Mouse (Mus musculus): ENCODE data around the gene Ywhag. TPM values are rescaled to one million over a fixed set of nuclear protein-coding genes. Genes with fewer than 3 reads are reported as not detected.
A peak's percentile ranks its signal among the peaks of the same experiment; 100 is the strongest.

The Ywhag gene
- polyA plus RNA-seq, 1 experiment: 244 TPM

GRCm38 (mm10) chr5:135933222-135933899, 1.1 kb downstream of the Ywhag start:
- Histone ChIP-seq H3K27me3 (ENCODE audit: control insufficient read depth, insufficient read depth, insufficient read length) (no peaks in the 10 kb centered on the region), H3K79me2 (ENCODE audit: control insufficient read depth, insufficient read depth) (peaks cover 58% of the 10 kb centered on the region), H3ac (ENCODE audit: control insufficient read depth, insufficient read length) (peak overlapping the region; percentile 53), H3K36me3 (ENCODE audit: control insufficient read depth, insufficient read depth) (peaks cover 41% of the 10 kb centered on the region), H3K4me3 (peak overlapping the region; percentile 94), H3K4me2 (ENCODE audit: low read depth) (peak overlapping the region; percentile 94)
- TF ChIP-seq E2F4 (IDR thresholded peaks at IDR 0.05; ENCODE audit: insufficient read depth): no peak
- no peak for TF ChIP-seq MYOG (IDR thresholded peaks at IDR 0.05; ENCODE audit: control insufficient read depth in 1 of 3, insufficient read depth in 1 of 3, insufficient read length in 2 of 3, low read depth in 2 of 3)
- no peak for TF ChIP-seq MYOD1 (IDR thresholded peaks at IDR 0.05; ENCODE audit: control insufficient read depth in 1 of 3, insufficient read length in 2 of 3, low read depth in 2 of 3)
- no peak for TF ChIP-seq POLR2AphosphoS2 (IDR thresholded peaks at IDR 0.05; ENCODE audit: insufficient read length, low read depth)
- no peak for TF ChIP-seq CEBPB (IDR thresholded peaks at IDR 0.05; ENCODE audit: insufficient read depth, poor library complexity, severe bottlenecking)
- TF ChIP-seq POLR2A (IDR thresholded peaks at IDR 0.05; ENCODE audit: insufficient read length, low read depth): no peak
- no peak for TF ChIP-seq MAX (IDR thresholded peaks at IDR 0.05; ENCODE audit: low read depth)
- TF ChIP-seq TCF3 (IDR thresholded peaks at IDR 0.05; ENCODE audit: insufficient read length, low read depth): no peak
- TF ChIP-seq SRF (IDR thresholded peaks at IDR 0.05; ENCODE audit: control insufficient read depth, insufficient read length, low read depth): no peak
- no peak for TF ChIP-seq REST (IDR thresholded peaks at IDR 0.05; ENCODE audit: insufficient read depth, insufficient read length)
- no peak for TF ChIP-seq TCF12 (IDR thresholded peaks at IDR 0.05; ENCODE audit: insufficient read depth, poor library complexity, severe bottlenecking)
- TF ChIP-seq USF1 (IDR thresholded peaks at IDR 0.05; ENCODE audit: low read depth): no peak

- Histone ChIP-seq H3K79me2 (ENCODE audit: control insufficient read depth, insufficient read depth) (peaks cover 68% of the 10 kb centered on the region), H3K27me3 (ENCODE audit: control insufficient read depth, insufficient read depth, insufficient read length) (no peaks in the 10 kb centered on the region), H3ac (ENCODE audit: control insufficient read depth, insufficient read length) (no peak overlapping the region), H3K4me2 (ENCODE audit: low read depth) (peak overlapping the region; percentile 94), H3K4me3 (peak overlapping the region; percentile 94), H3K36me3 (ENCODE audit: control insufficient read depth, insufficient read depth) (peaks cover 48% of the 10 kb centered on the region)
- TF ChIP-seq POLR2AphosphoS2 (IDR thresholded peaks at IDR 0.05; ENCODE audit: insufficient read length, low read depth): no peak
- TF ChIP-seq USF1 (IDR thresholded peaks at IDR 0.05; ENCODE audit: low read depth): no peak
- no peak for TF ChIP-seq MAX (IDR thresholded peaks at IDR 0.05; ENCODE audit: low read depth)
- no peak for TF ChIP-seq TCF12 (IDR thresholded peaks at IDR 0.05; ENCODE audit: insufficient read depth, poor library complexity, severe bottlenecking)
- no peak for TF ChIP-seq MYOG (IDR thresholded peaks at IDR 0.05; ENCODE audit: control insufficient read depth in 1 of 3, insufficient read depth in 1 of 3, insufficient read length in 2 of 3, low read depth in 2 of 3)
- TF ChIP-seq CEBPB (IDR thresholded peaks at IDR 0.05; ENCODE audit: insufficient read depth, poor library complexity, severe bottlenecking): no peak
- TF ChIP-seq POLR2A (IDR thresholded peaks at IDR 0.05; ENCODE audit: insufficient read length, low read depth): no peak
Measured at GRCm38 (mm10) chr5:135932359-135932758, 2.1 kb downstream of the Ywhag start.

GRCm38 (mm10) chr5:135931526-135931925, 2.9 kb downstream of the Ywhag start:
- peaks cover 76% of the 10 kb centered on the region for H3K79me2 ChIP-seq (ENCODE audit: control insufficient read depth, insufficient read depth)
- peak overlapping the region; percentile 94 for H3K4me3 ChIP-seq
- H3K4me2 ChIP-seq (ENCODE audit: low read depth): peak overlapping the region; percentile 94
- H3ac ChIP-seq (ENCODE audit: control insufficient read depth, insufficient read length): no peak overlapping the region
- TF ChIP-seq POLR2A (IDR thresholded peaks at IDR 0.05; ENCODE audit: insufficient read length, low read depth): no peak
- TF ChIP-seq USF1 (IDR thresholded peaks at IDR 0.05; ENCODE audit: low read depth): no peak
- TF ChIP-seq POLR2AphosphoS2 (IDR thresholded peaks at IDR 0.05; ENCODE audit: insufficient read length, low read depth): no peak
- TF ChIP-seq E2F4 (IDR thresholded peaks at IDR 0.05; ENCODE audit: insufficient read depth): no peak
- no peak for TF ChIP-seq MAX (IDR thresholded peaks at IDR 0.05; ENCODE audit: low read depth)
- no peak for TF ChIP-seq REST (IDR thresholded peaks at IDR 0.05; ENCODE audit: insufficient read depth, insufficient read length)
- no peak for TF ChIP-seq TCF3 (IDR thresholded peaks at IDR 0.05; ENCODE audit: insufficient read length, low read depth)
- TF ChIP-seq CEBPB (IDR thresholded peaks at IDR 0.05; ENCODE audit: insufficient read depth, poor library complexity, severe bottlenecking): no peak
- TF ChIP-seq MYOD1 (IDR thresholded peaks at IDR 0.05; ENCODE audit: control insufficient read depth in 1 of 3, insufficient read length in 2 of 3, low read depth in 2 of 3): no peak
- peaks cover 56% of the 10 kb centered on the region for H3K36me3 ChIP-seq (ENCODE audit: control insufficient read depth, insufficient read depth)
- H3K27me3 ChIP-seq (ENCODE audit: control insufficient read depth, insufficient read depth, insufficient read length): no peaks in the 10 kb centered on the region

GRCm38 (mm10) chr5:135929685-135930424, 4.6 kb downstream of the Ywhag start:
- peaks cover 93% of the 10 kb centered on the region for H3K79me2 ChIP-seq (ENCODE audit: control insufficient read depth, insufficient read depth)
- H3K4me3 ChIP-seq: no peak overlapping the region
- H3K36me3 ChIP-seq (ENCODE audit: control insufficient read depth, insufficient read depth): peaks cover 58% of the 10 kb centered on the region
- H3ac ChIP-seq (ENCODE audit: control insufficient read depth, insufficient read length): no peak overlapping the region
- H3K27me3 ChIP-seq (ENCODE audit: control insufficient read depth, insufficient read depth, insufficient read length): no peaks in the 10 kb centered on the region
- TF ChIP-seq USF1 (IDR thresholded peaks at IDR 0.05; ENCODE audit: low read depth): no peak
- no peak for TF ChIP-seq MYOG (IDR thresholded peaks at IDR 0.05; ENCODE audit: control insufficient read depth in 1 of 3, insufficient read depth in 1 of 3, insufficient read length in 2 of 3, low read depth in 2 of 3)
- no peak for TF ChIP-seq REST (IDR thresholded peaks at IDR 0.05; ENCODE audit: insufficient read depth, insufficient read length)
- TF ChIP-seq MAX (IDR thresholded peaks at IDR 0.05; ENCODE audit: low read depth): no peak
- TF ChIP-seq POLR2AphosphoS2 (IDR thresholded peaks at IDR 0.05; ENCODE audit: insufficient read length, low read depth): peak; percentile 70
- no peak for TF ChIP-seq E2F4 (IDR thresholded peaks at IDR 0.05; ENCODE audit: insufficient read depth)
- TF ChIP-seq TCF12 (IDR thresholded peaks at IDR 0.05; ENCODE audit: insufficient read depth, poor library complexity, severe bottlenecking): no peak
- TF ChIP-seq SRF (IDR thresholded peaks at IDR 0.05; ENCODE audit: control insufficient read depth, insufficient read length, low read depth): no peak
- peak; percentile 28 for TF ChIP-seq POLR2A (IDR thresholded peaks at IDR 0.05; ENCODE audit: insufficient read length, low read depth)
- TF ChIP-seq TCF3 (IDR thresholded peaks at IDR 0.05; ENCODE audit: insufficient read length, low read depth): no peak
- no peak for TF ChIP-seq MYOD1 (IDR thresholded peaks at IDR 0.05; ENCODE audit: control insufficient read depth in 1 of 3, insufficient read length in 2 of 3, low read depth in 2 of 3)
- TF ChIP-seq CEBPB (IDR thresholded peaks at IDR 0.05; ENCODE audit: insufficient read depth, poor library complexity, severe bottlenecking): no peak
- no peak overlapping the region for H3K4me2 ChIP-seq (ENCODE audit: low read depth)
